Mouse (Mus musculus): ENCODE measurements around the gene 9030612E09Rik.

The 9030612E09Rik gene

DNA sequence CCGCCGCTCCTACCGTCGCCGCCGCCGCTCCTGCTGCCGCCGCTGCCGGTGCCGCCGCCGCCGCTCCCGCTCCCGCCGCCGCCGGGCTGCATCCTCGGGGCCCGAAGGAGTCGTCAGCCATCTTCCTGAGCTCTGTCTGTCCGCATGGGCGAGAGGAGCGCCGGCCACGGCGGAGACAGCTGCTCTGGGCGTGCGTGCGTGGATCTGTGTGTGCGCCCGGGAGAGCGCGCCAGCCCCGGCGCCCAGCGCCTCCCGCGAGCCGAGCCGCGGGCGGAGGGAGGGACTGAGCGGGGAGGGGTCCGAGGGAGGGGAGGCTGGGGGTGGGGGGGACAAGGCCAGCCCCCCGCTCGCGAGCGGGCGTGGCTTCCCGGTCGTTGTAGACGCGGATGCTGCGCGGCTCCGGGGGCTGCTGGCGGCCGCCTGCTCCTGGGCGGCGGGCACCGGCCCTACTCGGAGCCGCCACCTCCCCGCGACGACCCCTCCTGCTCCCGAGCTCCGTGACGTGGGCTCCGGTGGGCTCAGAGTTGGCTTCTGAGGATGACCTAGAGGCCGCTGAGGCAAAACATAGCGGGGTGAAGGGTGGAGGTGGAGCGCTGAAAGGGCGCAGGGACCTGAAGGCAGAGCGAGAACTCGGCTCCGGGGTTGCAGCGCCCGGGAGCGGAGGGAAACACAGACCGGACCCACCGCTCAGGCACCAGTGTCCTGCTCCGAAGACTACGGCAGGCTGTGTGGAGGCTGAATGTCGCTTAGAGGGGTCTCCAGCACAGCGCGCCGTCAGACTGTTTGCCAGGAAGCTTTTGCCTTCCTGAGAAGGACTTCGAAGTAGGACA is at the start of gene 9030612E09Rik, which contains the start of gene Sobp:
Gene 9030612E09Rik (plus strand): TSS at position 379 of the 830 bp plus-strand sequence.
Gene Sobp (minus strand): TSS at position 205 of the 830 bp plus-strand sequence.
- DNase-seq (ENCODE audit: extremely low spot score): peak; percentile 78

DNA sequence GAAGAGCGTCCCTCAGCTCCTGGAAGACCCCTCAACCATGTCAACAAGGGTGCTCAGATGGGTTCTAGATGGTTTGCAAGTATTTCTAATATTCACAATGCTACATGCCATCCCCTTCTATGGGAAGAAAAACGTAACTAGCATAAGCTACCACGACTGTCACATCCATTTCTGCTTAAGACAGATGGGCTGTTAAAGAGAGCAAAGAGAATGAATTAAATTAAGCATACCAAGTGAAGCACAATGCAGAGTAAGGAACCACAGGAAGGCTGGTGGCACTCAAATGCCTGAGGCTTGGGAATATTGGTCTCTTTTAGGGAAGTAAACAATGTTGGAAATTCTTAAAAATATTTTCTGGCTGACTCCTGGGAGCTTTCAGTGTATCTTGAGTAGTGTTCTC is 45.8 kb upstream of the 9030612E09Rik start:
- no peak for DNase-seq (ENCODE audit: extremely low spot score)

DNA sequence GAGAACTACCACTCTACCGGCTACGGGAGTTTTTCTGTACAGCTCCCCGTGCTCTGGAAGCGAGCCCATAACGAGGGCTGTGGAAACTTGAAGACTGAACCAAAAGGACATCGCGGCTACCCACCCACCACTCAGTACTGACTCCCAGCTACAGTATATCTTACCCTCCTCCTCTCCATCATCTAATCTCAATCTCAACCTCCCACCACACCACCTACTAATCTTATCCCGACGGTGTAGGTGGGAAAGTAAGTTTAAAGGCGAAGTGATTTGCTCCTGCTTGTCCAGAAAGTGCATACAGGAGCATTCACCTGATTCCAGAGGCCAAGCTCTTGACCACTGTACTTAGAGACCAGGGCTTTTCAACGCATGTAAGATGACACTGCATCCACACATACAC is 40.5 kb upstream of the 9030612E09Rik start:
- no peak for DNase-seq (ENCODE audit: extremely low spot score)

DNA sequence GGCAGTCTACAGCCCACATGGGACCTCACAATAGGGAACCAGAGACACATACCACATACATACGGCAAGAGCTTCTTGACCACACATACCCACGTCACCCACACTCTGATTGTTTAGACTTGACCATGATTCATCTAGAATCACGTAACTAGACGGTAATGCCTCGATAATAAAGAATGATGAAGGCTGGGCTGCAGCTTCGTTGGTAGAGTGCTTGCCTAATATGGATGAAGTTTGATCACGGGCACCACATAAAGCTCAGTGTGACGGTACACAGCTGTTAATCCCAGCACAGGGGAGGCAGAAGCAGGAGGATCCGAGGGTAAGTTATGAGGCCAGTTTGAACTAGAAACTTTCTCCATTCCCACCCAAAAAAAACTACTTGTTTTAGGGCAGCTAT is 31.3 kb upstream of the 9030612E09Rik start:
- DNase-seq (ENCODE audit: extremely low spot score): no peak

DNA sequence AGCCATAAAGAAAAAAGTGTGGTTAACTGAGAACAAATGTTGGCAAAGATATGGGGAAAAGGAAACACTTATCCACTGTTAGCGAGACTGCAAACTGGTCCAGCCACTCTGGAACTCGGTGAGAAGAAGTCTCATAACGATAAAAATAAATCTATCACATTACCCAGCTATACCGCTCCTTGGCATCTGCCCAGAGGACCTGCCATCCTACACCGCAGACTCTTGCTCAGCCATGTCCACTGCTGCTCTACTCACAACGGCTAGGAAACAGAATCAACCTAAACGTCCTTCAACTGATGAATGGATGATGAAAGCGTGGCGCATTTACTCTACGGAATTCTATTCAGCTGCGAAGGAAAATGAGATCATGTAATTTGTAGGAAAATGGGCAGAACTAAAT is 26.0 kb upstream of the 9030612E09Rik start:
- no peak for DNase-seq (ENCODE audit: extremely low spot score)

GRCm38 (mm10) chr10:43152643-43153042 is 21.9 kb upstream of the 9030612E09Rik start:
- DNase-seq (ENCODE audit: extremely low spot score): no peak

DNA sequence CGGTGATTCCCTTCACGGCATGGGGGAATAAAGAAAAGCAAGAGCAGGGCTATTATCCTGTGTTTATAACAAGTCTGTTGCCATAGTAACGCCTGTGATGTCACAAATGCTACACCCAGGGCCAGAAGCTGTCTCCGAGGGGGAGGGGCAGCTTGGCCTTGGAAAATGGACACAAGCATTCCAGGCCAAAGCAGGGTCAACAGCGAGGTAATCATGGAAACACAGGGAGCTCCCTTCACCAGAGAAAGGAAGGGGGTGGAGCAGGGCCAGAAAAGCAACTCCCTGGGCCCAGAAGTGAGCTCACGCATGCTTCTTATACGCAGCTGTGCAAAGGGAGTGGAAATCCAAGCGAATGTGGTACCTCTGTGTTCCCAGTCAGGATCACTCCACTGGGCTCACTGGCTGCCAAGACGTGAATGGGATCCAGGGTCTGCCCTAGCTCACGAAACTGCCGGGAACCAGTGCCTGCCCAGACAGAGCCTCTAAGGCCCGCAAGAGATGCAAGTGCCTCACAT is 19.4 kb upstream of the 9030612E09Rik start:
- DNase-seq (ENCODE audit: extremely low spot score): peak; percentile 90

- DNase-seq (ENCODE audit: extremely low spot score): no peak
Observed at GRCm38 (mm10) chr10:43158917-43159316, 15.6 kb upstream of the 9030612E09Rik start.

DNA sequence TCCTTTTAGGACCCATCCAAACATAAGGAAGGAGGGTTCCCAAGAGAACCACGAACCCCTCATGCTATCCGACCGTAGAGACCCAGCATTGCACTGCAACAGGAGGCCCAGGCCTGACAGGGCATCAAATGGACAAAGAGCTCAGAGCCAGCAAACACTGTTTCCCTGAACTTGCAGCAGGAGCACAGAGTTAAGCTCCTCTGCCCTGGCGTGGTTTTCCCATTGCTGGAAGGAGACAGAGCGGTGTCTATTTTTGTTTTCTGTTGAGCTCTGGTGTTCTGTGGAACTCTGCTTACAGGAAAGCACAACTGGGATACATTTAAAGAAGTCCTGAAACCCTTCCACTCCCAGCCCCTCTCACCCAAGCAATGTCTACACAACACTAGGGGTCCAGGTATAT is 15.2 kb upstream of the 9030612E09Rik start:
- no peak for DNase-seq (ENCODE audit: extremely low spot score)

GRCm38 (mm10) chr10:43162318-43162717 is 12.2 kb upstream of the 9030612E09Rik start:
- no peak for DNase-seq (ENCODE audit: extremely low spot score)

- DNase-seq (ENCODE audit: extremely low spot score): no peak
Observed at GRCm38 (mm10) chr10:43164406-43164805, 10.1 kb upstream of the 9030612E09Rik start.

DNA sequence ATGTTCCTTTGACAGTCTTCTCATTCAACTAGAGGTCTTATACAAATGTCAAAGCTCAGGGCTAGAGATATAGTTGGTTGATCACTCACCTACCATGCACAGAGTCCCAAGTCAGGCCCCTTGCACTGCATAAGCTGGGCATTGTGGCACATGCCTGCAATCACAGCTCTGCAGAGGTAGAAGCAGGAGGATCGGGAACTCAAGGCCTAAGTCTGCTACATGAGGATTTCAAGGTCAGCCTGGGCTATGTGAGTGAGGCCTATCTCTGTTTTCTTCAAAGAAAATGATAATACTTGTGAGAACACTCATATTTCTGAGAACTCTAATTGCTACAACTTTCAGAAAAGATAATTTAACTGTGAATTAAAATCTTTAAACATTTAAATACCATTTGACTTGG is 8.4 kb upstream of the 9030612E09Rik start:
- DNase-seq (ENCODE audit: extremely low spot score): no peak

DNA sequence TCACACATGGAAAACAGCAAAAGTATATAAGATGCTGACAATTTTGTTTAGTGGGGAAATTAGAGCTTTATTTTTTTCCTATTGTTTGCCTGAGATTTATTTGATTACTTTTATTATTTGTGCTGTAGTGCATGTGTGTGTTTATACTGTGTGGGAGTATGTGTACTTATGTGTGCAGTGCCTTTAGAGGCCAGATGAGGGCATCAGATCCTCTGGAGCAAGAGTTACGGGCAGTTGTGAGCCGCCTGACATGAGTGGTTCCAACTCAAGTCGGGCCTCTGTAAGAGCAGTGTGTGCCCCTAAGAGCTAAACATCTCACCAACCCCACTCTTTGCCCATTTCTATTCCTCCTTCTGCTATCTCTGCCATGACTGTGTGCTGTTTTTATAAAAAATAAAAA is 7.7 kb upstream of the 9030612E09Rik start:
- DNase-seq (ENCODE audit: extremely low spot score): no peak

DNA sequence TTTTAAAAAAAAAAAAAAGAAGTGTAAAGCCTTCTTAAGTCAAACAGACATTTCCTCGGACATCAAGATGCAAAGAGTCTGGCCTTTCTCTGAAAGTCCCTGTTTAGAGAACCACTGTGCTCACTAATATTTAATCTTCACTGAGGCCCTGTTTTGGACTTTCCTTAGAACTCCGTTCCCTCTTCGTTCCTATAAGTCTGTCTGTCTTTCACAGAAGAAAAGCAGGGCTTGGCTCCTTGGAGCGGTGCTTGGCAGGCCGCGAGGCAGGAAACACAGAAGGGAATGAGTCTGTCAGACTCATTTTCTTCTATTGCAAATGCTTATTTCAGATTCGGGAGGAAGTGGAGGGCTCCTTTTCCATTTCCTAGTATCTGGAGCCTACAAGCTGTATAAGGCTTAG is 5.7 kb upstream of the 9030612E09Rik start:
- DNase-seq (ENCODE audit: extremely low spot score): no peak

DNA sequence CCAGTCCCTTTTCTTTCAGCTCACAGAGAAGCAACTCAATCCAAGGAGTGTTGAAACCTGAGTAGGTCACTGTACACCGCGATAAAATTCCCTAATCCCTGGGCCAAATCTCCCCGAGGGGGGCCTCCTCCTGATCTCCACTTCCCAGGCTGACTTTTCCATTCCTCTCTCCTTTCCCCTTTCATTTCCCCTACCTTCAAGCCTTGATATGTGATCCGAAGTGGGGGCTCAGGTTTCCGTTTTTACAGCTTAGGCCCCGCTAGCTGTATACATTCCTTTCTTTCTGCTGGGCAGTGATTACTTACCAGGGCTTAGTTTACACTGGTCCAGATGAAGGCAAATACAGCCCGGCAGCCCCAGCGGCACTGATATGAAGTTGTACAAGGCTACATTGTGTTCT is 3.4 kb upstream of the 9030612E09Rik start:
- DNase-seq (ENCODE audit: extremely low spot score): peak; percentile 62

- DNase-seq (ENCODE audit: extremely low spot score): no peak
Observed at GRCm38 (mm10) chr10:43172066-43172465, 2.4 kb upstream of the 9030612E09Rik start.

DNA sequence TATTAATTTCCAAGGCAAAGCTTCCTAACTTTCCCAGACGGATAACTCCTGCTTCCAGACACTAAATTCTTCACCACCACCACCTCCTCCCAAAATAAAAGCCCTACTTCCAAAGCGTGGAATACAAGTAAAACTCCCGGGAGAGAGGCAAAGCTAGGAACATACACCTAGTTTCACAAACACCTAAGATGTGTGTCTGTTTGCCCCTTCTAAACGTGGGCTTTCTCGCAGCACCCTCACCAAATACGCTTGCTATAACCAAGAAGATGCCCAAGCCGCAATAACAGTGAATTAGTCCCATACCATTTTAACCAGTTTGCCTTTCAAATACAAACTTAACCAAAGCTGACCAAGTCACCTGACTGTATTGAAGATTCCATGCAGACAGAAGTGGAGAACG is 1.9 kb upstream of the 9030612E09Rik start:
- no peak for DNase-seq (ENCODE audit: extremely low spot score)

DNA sequence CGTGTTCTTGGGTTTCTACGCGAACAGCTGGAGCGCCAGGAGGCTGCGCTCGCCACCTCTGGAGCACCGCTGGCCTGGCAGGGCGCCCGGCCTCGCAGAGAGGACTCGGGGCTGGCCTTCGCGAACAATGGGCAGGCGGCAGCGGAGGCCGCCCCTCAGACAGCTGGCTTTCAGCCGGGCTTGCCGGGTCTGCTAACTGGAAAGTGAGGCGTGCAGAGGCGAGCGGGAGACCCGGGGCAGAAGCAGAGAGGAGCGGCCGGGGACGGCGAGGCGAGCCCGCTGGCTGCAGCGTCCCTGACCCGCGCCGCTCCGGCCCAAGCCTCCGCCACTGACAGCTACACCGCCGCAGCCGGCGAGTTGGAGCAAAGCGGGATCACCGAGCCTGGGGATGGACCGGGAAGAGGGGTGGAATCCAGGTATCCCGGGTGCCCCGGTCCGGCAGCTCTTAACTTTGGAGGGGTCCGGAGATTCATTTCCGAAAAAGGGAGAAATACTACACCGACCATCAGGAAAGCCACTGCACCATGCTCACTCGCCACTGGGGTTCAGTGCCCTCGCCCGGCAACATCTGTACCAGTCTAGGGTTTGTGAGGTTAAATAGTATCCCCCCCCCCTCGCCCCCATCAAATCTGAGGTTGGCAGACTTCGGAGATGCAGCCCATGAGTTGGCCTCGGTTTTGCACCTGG is 1.2 kb upstream of the 9030612E09Rik start:
- peak; percentile 75 for DNase-seq (ENCODE audit: extremely low spot score)

DNA sequence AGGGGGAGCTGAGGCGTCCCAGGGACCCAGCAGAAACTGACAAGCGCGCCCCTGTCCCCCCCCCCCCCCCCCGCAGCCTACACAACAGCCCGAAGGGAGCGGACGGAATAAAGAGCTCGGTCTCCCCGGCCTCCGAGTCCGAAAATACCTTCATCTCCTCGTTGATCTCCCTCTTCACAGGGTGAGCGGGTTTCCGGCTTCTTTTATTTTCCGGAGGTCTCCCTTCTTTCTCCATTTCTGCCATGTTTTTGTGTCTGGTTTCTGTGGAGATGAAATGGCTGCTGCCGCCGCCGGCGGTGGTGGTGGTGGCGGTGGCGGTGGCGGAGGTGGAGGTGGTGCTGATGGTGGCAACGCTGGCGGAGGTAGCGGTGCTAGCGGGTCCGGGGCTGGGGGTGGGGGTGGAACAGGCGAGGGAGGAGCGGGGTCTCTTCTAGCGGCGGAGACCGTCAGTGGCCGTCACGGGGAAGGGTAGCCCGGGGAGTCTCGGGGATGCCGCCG is 627 bp upstream of the 9030612E09Rik start:
- no peak for DNase-seq (ENCODE audit: extremely low spot score)

GRCm38 (mm10) chr10:43175156-43175601 is 675 bp downstream of the 9030612E09Rik start:
- no peak for DNase-seq (ENCODE audit: extremely low spot score)

DNA sequence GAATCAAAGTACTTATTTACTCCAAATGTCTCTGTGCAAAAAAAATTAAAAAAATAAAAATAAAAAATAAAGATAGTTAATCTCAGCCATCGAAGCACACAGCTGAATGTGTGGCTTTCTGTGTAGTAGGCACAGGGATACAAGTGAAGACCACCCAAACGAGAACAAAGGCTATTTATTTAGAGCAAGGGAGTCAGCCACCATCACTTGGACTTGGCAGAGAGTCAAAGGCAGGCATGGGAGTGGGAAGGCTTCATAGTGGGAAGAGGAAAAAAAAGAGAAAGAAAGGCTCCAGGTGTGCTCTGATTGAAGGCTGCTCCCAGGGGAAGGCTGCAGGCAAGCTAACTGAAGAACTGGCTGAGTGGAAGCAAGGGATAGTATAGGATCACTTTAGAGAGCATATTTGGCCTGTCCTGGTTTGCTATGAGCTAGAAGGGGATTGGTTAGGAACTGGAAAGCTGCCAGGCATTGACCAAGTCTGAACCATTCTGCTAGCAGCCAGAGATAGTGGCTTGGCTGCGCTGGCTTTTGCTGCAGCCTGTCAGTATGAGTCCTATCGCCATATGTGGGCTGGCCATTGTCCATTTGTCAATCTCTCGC is 5.9 kb downstream of the 9030612E09Rik start:
- no peak for DNase-seq (ENCODE audit: extremely low spot score)

- no peak for DNase-seq (ENCODE audit: extremely low spot score)
Observed at GRCm38 (mm10) chr10:43200206-43200605, 25.7 kb downstream of the 9030612E09Rik start.

Measured in embryo, embryonic 9.5 days (tissue).